Mouse (Mus musculus) heart, embryonic 11.5 days (tissue): ENCODE data around the gene Gm17571. TPM values are rescaled to one million over a fixed set of nuclear protein-coding genes. Genes with fewer than 3 reads are reported as not detected.

Experiments used
- ATAC-seq: fragments of 200-750 bp; cut with Nextera tagmentation; replicated peaks from 2 replicates; pipeline ENCODE4 v1.8.0; 2017; ENCODE audit warnings: moderate library complexity; ENCODE audit not compliant: insufficient number of reproducible peaks, low FRiP score, low TSS enrichment
- H3K27ac ChIP-seq: fragments of 300-500 bp; sonication (generic); 2 replicates; pipeline ENCODE4 v1.5.1; 2014; ENCODE audit warnings: mild to moderate bottlenecking, low read depth, low read length
- H3K27me3 ChIP-seq: fragments of 300-500 bp; sonication (generic); 2 replicates; pipeline ENCODE4 v1.6.1; 2014; ENCODE audit warnings: mild to moderate bottlenecking, low read length, mixed read lengths; ENCODE audit not compliant: control insufficient read depth, insufficient read depth
- H3K36me3 ChIP-seq: fragments of 300-500 bp; sonication (generic); 2 replicates; pipeline ENCODE4 v1.6.1; 2014; ENCODE audit warnings: mild to moderate bottlenecking, low read length, moderate library complexity, mixed read lengths; ENCODE audit not compliant: control insufficient read depth, insufficient read depth
- H3K4me1 ChIP-seq: fragments of 300-500 bp; sonication (generic); 2 replicates; pipeline ENCODE4 v1.6.1; 2014; ENCODE audit warnings: low read length; ENCODE audit not compliant: control insufficient read depth, insufficient read depth
- H3K4me2 ChIP-seq: fragments of 300-500 bp; sonication (generic); 2 replicates; pipeline ENCODE4 v1.6.1; 2014; ENCODE audit warnings: mild to moderate bottlenecking, moderate library complexity
- H3K4me3 ChIP-seq: fragments of 300-500 bp; sonication (generic); 2 replicates; pipeline ENCODE4 v1.5.1; 2014; ENCODE audit warnings: low read depth, low read length
- H3K9ac ChIP-seq: fragments of 300-500 bp; sonication (generic); 2 replicates; pipeline ENCODE4 v1.6.1; 2014; ENCODE audit warnings: mild to moderate bottlenecking, low read depth, low read length, moderate library complexity
- H3K9me3 ChIP-seq: fragments of 300-500 bp; sonication (generic); replicated peaks from 2 replicates; pipeline ENCODE4 v1.6.1; 2016; ENCODE audit warnings: low read length; ENCODE audit not compliant: control insufficient read depth
- WGBS: fragments of 180-500 bp; shearing (Covaris S2); extraction: QIAGEN DNeasy Blood & Tissue Kit; methylation state at CpG from one replicate; pipeline ENCODE4 v1.1.7; 2014; ENCODE audit not compliant: insufficient replicate concordance; 5-methylcytosine and 5-hydroxymethylcytosine counted together
- polyA plus RNA-seq: library from polyadenylated mRNA; unstranded; fragments of >200 nt; fragmentation: Nextera tagmentation; extraction: Ambion mirVana; gene quantifications from 2 replicates; pipeline ENCODE4 v1.2.1, GENCODE M21; 2014

The Gm17571 gene
- polyA plus RNA-seq, 1 experiment from 2014 or later, result not detected

- peak overlapping the region; percentile 51 for H3K4me2 ChIP-seq
- H3K36me3 ChIP-seq, result no peaks in the 10 kb centered on the region
- WGBS, result 20% methylated on average over 7 of the region's 7 CpGs
- peaks cover 34% of the 10 kb centered on the region for H3K4me1 ChIP-seq
- H3K9me3 ChIP-seq, result no peaks in the 10 kb centered on the region
- no peak overlapping the region for H3K4me3 ChIP-seq
- H3K9ac ChIP-seq, result peak overlapping the region; percentile 58
- H3K27me3 ChIP-seq, result no peaks in the 10 kb centered on the region
- H3K27ac ChIP-seq, result peak overlapping the region; percentile 92
- peak; percentile 83 for ATAC-seq
These were observed 21.3 kb downstream of the Gm17571 start for GRCm38 (mm10) chr9:13425031-13425940.

- Histone ChIP-seq H3K4me2 (no peak overlapping the region), H3K4me1 (no peaks in the 10 kb centered on the region), H3K27me3 (no peaks in the 10 kb centered on the region), H3K9ac (no peak overlapping the region), H3K4me3 (no peak overlapping the region), H3K27ac (no peak overlapping the region), H3K9me3 (no peaks in the 10 kb centered on the region), H3K36me3 (peaks cover 4% of the 10 kb centered on the region; the same call in 1 of the 2 replicates)
- ATAC-seq, result no peak
These were observed 32.3 kb downstream of the Gm17571 start for GRCm38 (mm10) chr9:13414230-13414766.

Other genes with a start within 250 kb of the Gm17571 start
- 6.7 and 7.1 TPM in 2 replicates for gene Jrkl, start 200.9 kb downstream of the Gm17571 start, polyA plus RNA-seq
- gene Ccdc82, start 199.8 kb downstream of the Gm17571 start, polyA plus RNA-seq, result 7.8 and 8.0 TPM in 2 replicates
- gene Maml2, start 148.8 kb downstream of the Gm17571 start, polyA plus RNA-seq, result 9.1 and 9.2 TPM in 2 replicates